Mouse (Mus musculus) midbrain, embryonic 10.5 days (tissue): ENCODE results near the gene Trib2. TPM values are rescaled to one million over a fixed set of nuclear protein-coding genes. Genes with fewer than 3 reads are reported as not detected.

Experiments
- DNase-seq: peaks from one replicate; pipeline ENCODE4 v3.0.0-alpha.2; 2017; ENCODE audit warnings: low spot score
- H3K27ac ChIP-seq: fragments of 300-500 bp; sonication (generic); replicated peaks from 2 replicates; pipeline ENCODE4 v1.5.1; 2016; ENCODE audit warnings: mild to moderate bottlenecking
- H3K27me3 ChIP-seq: fragments of 300-500 bp; sonication (generic); 2 replicates; pipeline ENCODE4 v1.6.1; 2016; ENCODE audit warnings: low read depth, mild to moderate bottlenecking; ENCODE audit not compliant: poor library complexity, severe bottlenecking
- H3K36me3 ChIP-seq: fragments of 300-500 bp; sonication (generic); 2 replicates; pipeline ENCODE4 v1.6.1; 2016; ENCODE audit warnings: mild to moderate bottlenecking, moderate library complexity
- H3K4me1 ChIP-seq: fragments of 300-500 bp; sonication (generic); 2 replicates; pipeline ENCODE4 v1.6.1; 2016
- H3K4me3 ChIP-seq: fragments of 300-500 bp; sonication (generic); 2 replicates; pipeline ENCODE4 v1.5.1; 2016; ENCODE audit warnings: mild to moderate bottlenecking, moderate library complexity
- H3K9me3 ChIP-seq: fragments of 300-500 bp; sonication (generic); replicated peaks from 2 replicates; pipeline ENCODE4 v1.6.1; 2016; ENCODE audit warnings: mild to moderate bottlenecking
- WGBS: fragments of 180-500 bp; shearing (Covaris S2); methylation state at CpG from one replicate; pipeline ENCODE4 v1.1.7; 2016; 5-methylcytosine and 5-hydroxymethylcytosine counted together
- polyA plus RNA-seq: library from polyadenylated mRNA; unstranded; fragments of >200 nt; fragmentation: Nextera tagmentation; extraction: Ambion mirVana; gene quantifications from 2 replicates; pipeline ENCODE4 v1.2.1, GENCODE M21; 2016

Trib2 gene
- polyA plus RNA-seq, 1 experiment from 2014 or later: 46.5 TPM

DNA sequence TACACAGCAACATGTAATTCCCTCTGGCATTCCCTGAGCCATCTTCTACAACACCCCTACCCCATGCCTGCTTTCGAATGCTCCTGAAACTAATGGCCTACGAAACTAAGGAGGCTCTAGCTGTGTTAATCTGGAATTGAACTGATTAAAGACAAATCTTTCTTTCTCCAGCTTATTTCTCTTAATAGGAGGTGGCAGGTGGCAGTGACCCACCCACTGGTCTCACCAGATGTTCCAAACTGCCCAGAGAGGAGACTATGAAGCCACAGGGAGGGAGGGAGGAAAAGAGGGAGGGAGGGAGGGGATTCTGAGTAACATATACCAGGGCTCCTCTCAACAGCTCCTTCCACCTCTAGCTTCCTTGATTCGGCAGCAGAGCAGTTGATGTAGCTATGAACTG lies 20.8 kb downstream of the Trib2 start:
- Histone ChIP-seq H3K27me3 (no peaks in the 10 kb centered on the region), H3K4me3 (no peak overlapping the region), H3K9me3 (no peaks in the 10 kb centered on the region), H3K36me3 (peaks cover 98% of the 10 kb centered on the region), H3K4me1 (peaks cover 7% of the 10 kb centered on the region), H3K27ac (no peak overlapping the region)
- no peak for DNase-seq
- 74% methylated on average over 3 of the region's 3 CpGs for WGBS

DNA sequence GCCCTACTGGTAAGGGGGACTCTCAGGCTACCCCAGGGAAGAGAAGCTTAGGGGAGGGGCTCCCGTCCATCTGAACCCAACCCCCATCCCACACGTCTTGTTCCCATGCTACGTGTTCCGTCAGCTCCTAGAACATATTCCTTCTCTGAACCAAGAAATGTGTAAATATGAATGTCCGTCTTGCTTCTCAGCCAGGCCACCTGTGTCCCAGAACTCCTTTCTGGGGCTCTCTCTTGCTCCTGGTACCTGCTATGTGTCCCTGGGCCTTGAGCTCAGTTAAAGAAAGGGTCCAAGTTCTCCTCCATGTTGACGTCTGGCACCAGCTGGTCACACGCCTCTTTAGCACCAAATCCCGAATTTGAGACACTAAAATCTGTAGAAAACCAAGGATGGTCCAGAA lies 23.4 kb downstream of the Trib2 start:
- DNase-seq: no peak
- peaks cover 86% of the 10 kb centered on the region for H3K36me3 ChIP-seq
- H3K4me3 ChIP-seq: no peak overlapping the region
- H3K4me1 ChIP-seq: 0 out of 2 replicates have a peak, but pooled peaks cover 4% of the 10 kb centered on the region
- 92% methylated on average over 8 of the region's 8 CpGs for WGBS
- no peak overlapping the region for H3K27ac ChIP-seq
- no peaks in the 10 kb centered on the region for H3K27me3 ChIP-seq
- no peaks in the 10 kb centered on the region for H3K9me3 ChIP-seq

DNA sequence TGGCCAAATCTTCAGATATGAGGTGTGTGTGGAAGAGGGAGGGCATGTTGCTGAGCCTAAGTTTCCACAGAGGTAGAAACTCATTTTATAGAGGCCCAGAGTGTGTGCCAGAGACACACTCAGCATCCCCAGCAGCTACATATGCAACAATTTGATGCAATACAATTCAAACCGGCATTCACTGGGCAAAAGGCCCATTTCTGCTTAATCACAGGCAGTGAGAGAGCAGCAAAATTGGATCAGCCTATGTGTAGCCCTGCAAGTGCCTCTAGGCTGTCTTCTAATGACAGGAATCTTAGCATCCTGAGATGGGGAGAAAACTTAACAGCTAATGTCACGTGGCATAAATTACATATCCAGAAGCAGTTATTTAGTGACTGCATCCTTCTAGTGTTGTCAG lies 26.5 kb downstream of the Trib2 start:
- no peaks in the 10 kb centered on the region for H3K27me3 ChIP-seq
- H3K4me1 ChIP-seq: no peaks in the 10 kb centered on the region
- 89% methylated on average over 2 of the region's 2 CpGs for WGBS
- H3K9me3 ChIP-seq: no peaks in the 10 kb centered on the region
- H3K27ac ChIP-seq: no peak overlapping the region
- DNase-seq: no peak
- H3K4me3 ChIP-seq: no peak overlapping the region
- peaks cover 55% of the 10 kb centered on the region for H3K36me3 ChIP-seq

DNA sequence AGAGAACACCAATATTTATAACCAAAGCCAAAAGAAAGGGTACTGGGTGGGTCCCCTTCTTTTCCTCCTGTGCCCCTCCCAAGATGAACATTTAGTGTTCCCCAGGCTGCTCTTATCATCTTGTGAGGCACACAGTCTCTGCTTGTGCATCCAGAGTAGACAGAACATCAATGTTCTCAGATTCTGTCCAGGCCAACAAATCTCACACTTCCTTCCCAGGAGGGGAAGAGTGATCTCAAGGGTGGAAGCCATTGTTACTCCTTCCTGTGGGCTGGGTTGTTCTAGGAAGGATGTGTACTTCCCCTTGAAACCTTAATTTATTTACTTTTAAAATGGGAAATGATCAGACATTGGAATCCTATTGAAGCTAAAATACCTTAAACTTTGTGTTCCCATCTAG lies 39.7 kb downstream of the Trib2 start:
- H3K4me3 ChIP-seq: no peak overlapping the region
- H3K27ac ChIP-seq: no peak overlapping the region
- no peaks in the 10 kb centered on the region for H3K9me3 ChIP-seq
- H3K36me3 ChIP-seq: no peaks in the 10 kb centered on the region
- H3K4me1 ChIP-seq: no peaks in the 10 kb centered on the region
- no peak for DNase-seq
- no peaks in the 10 kb centered on the region for H3K27me3 ChIP-seq

DNA sequence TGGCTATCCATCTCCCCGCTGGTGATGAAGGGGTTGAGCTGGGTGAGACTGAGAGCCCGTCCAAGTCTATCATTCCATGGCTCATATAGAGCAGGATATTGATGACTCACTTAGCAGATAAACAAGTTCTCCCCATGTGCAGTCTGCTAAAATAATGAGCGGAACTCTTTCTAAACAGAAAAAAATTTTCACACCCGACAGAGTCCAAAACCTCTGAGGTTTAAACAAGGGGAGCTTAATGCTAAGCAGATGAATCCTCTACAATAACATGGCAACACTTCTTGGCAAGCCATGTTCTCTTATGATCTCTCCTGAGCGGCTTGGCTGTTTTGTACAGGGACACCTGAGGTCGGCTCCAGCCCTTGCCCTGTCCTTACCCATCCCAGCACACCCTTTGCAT lies 45.0 kb downstream of the Trib2 start:
- no peaks in the 10 kb centered on the region for H3K9me3 ChIP-seq
- no peaks in the 10 kb centered on the region for H3K36me3 ChIP-seq
- H3K4me1 ChIP-seq: no peaks in the 10 kb centered on the region
- no peak overlapping the region for H3K27ac ChIP-seq
- no peak overlapping the region for H3K4me3 ChIP-seq
- no peaks in the 10 kb centered on the region for H3K27me3 ChIP-seq
- no peak for DNase-seq
- 87% methylated on average over 6 of the region's 6 CpGs for WGBS

DNA sequence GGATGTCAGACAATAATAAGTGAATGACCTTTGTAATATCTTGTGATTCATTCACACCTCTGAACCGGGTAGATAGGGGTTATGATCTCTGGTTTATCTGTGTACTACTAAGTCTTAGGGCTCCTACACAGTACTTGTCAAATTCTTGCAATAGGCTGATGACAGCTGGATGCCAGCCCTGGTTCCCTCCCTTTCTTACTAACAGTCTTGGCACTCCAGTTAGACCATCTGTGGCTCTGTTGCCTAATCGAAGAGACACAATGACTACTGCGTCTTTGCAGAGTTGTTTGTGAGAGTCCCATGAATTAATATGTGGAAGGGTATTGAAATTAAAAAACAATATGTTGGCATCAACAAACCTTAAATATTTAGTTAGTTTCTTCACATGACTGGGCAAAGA lies 48.2 kb downstream of the Trib2 start:
- H3K9me3 ChIP-seq: no peaks in the 10 kb centered on the region
- H3K27ac ChIP-seq: no peak overlapping the region
- no peaks in the 10 kb centered on the region for H3K27me3 ChIP-seq
- DNase-seq: no peak
- H3K36me3 ChIP-seq: no peaks in the 10 kb centered on the region
- 91% methylated on average over 3 of the region's 3 CpGs for WGBS
- no peak overlapping the region for H3K4me3 ChIP-seq
- H3K4me1 ChIP-seq: peaks cover 15% of the 10 kb centered on the region

DNA sequence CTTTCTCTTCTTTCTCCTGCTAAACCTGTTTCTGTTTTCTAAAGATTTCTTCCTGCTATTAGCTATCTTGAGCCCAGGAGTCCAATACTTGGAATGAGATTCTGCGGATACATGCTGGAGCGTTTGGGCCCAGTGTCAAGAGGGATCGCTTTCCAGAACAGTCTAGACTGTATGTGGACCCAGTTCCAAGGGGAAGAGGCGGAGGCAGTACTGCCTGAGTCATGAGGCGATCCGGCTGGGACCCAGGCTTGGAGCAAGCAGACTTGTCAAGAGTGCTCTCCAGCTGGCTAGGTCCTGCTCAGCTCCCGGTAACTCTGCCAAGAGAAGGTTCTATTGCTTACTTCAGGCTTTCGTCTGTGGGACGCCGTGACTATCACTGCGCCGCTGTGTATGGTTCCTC lies 50.7 kb downstream of the Trib2 start:
- WGBS: 94% methylated on average over 12 of the region's 12 CpGs
- H3K27ac ChIP-seq: no peak overlapping the region

DNA sequence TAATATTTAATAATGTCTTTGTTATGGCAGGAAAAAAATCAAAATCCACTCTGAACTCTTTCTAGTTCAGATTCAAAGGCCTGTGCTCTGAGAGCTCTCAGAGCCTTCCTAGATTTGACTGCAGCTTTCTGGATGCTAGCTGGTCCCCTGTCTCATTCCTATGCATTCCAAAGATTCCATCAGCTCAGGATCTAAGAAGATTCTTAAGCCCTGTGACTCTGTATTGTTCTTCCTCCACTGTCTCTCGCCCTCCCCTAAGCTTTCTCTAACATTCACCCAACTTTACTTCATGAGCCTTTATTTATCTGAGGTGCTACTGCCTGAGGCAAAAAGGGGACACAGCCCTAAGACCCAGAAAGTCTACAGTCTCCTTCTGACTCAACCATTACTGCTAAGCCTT lies 51.5 kb downstream of the Trib2 start:
- Histone ChIP-seq H3K4me1 (peaks cover 15% of the 10 kb centered on the region), H3K36me3 (no peaks in the 10 kb centered on the region), H3K27me3 (no peaks in the 10 kb centered on the region), H3K27ac (peak overlapping the region; percentile 63; the same call in 1 of the 2 replicates), H3K9me3 (no peaks in the 10 kb centered on the region), H3K4me3 (no peak overlapping the region)
- no peak for DNase-seq
- 9% methylated on average over 1 of the region's 1 CpGs for WGBS

More for the DNA sequence above, 50.7 kb downstream of the Trib2 start:
- H3K4me3 ChIP-seq: no peak overlapping the region
- no peak for DNase-seq
- H3K27me3 ChIP-seq: no peaks in the 10 kb centered on the region
- H3K36me3 ChIP-seq: no peaks in the 10 kb centered on the region
- H3K4me1 ChIP-seq: peaks cover 15% of the 10 kb centered on the region
- H3K9me3 ChIP-seq: no peaks in the 10 kb centered on the region

DNA sequence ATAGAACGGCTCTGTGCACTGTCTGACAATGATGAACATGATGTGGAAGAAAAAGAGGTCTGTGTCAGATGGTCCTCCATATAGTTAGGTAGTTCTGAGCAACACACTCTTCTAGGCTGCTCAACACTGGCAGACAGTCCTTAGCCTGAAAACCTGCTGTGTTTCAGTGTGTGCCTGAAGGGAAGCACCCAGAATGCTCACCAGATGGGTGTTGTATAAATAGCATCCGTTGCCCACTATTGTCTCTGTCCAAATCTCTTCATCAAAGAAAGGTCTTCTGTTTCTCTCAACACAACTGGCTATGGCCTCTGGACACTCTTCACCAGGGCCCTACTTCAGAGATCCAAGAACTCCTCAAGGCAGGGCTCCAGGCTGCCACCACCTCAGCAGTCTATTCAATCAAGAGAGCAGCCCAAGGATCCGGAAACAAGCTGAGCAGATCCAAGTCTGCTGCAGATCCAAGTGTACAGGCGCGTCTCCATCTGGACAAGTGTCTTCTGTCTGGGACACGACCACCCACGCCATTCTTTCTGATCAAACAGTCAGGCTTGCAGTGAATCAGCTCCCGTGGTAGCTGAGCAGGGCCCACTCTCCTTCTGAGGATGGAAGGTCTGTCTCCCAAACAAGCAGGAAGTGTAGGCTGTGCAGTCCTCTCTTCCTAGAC lies 55.1 kb downstream of the Trib2 start:
- H3K27ac ChIP-seq: no peak overlapping the region
- no peaks in the 10 kb centered on the region for H3K9me3 ChIP-seq
- peaks cover 15% of the 10 kb centered on the region for H3K4me1 ChIP-seq
- no peaks in the 10 kb centered on the region for H3K36me3 ChIP-seq
- no peaks in the 10 kb centered on the region for H3K27me3 ChIP-seq
- DNase-seq: no peak
- no peak overlapping the region for H3K4me3 ChIP-seq
- 91% methylated on average over 8 of the region's 8 CpGs for WGBS

DNA sequence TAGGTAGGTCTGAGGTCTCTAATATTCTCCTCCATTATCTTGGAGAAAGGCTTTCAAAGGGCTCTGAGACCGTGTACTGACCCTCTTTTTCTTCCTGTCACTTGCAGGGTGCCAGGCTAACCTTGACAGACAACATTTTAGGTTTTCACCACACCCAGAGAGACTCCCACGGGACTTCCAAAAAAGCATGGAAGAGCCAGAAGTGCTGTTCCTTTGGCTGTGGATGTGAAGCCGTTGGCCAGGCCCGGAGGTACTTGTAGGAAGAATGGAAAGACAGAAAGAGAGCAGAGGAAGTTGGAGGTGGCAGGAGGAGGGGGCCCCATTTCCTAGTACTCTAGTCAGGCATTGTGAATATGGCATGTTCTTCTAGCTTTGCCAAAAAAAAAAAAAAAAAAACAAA lies 56.0 kb downstream of the Trib2 start:
- Histone ChIP-seq H3K4me3 (no peak overlapping the region), H3K9me3 (no peaks in the 10 kb centered on the region), H3K27me3 (no peaks in the 10 kb centered on the region), H3K27ac (no peak overlapping the region), H3K4me1 (peaks cover 14% of the 10 kb centered on the region), H3K36me3 (no peaks in the 10 kb centered on the region)
- DNase-seq: no peak
- WGBS: 87% methylated on average over 4 of the region's 4 CpGs

DNA sequence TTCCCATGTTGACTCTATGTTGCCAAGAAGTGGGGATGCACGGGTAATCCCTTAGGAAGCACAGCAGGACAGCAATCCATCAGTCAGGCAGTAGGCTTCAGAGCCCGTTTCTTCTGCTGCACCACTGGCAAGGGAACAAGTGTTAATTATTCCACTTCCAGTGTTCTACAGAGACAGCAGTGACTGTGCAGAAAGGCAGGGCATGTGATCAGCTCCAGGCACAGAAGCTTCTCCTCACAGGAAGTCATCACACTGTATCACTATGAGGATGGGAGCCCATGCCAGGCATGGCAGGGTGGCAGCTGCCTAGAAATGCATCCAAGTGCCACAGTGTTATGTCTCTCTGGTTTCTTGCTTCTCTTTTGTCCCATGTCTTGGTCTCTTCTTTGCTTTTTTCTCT lies 57.9 kb downstream of the Trib2 start:
- no peaks in the 10 kb centered on the region for H3K36me3 ChIP-seq
- H3K27ac ChIP-seq: no peak overlapping the region
- no peaks in the 10 kb centered on the region for H3K4me1 ChIP-seq
- no peak overlapping the region for H3K4me3 ChIP-seq
- no peak for DNase-seq
- no peaks in the 10 kb centered on the region for H3K27me3 ChIP-seq
- WGBS: 41% methylated on average over 2 of the region's 2 CpGs
- H3K9me3 ChIP-seq: no peaks in the 10 kb centered on the region

DNA sequence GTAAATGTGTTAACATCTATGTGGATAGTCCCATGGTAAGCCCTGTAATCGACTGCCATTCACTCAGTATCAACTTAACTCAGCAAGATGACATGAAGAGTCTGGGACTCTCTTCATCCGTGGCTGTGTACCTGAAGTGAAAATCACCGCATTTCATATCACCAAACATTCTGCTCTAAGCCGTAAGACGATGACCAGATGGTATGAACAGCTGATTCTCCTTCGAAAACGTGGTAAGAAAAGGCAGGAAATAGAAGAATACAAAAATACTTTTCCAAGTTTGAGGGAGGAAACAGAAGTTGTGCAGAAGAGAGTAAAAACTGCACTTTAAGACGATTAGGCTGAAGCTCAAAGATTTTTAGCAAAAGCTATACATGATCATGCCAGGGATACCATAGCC lies 59.4 kb downstream of the Trib2 start:
- no peak for DNase-seq
- H3K36me3 ChIP-seq: no peaks in the 10 kb centered on the region
- no peaks in the 10 kb centered on the region for H3K27me3 ChIP-seq
- WGBS: 89% methylated on average over 8 of the region's 8 CpGs
- H3K9me3 ChIP-seq: no peaks in the 10 kb centered on the region
- H3K4me3 ChIP-seq: no peak overlapping the region
- H3K27ac ChIP-seq: no peak overlapping the region
- no peaks in the 10 kb centered on the region for H3K4me1 ChIP-seq

DNA sequence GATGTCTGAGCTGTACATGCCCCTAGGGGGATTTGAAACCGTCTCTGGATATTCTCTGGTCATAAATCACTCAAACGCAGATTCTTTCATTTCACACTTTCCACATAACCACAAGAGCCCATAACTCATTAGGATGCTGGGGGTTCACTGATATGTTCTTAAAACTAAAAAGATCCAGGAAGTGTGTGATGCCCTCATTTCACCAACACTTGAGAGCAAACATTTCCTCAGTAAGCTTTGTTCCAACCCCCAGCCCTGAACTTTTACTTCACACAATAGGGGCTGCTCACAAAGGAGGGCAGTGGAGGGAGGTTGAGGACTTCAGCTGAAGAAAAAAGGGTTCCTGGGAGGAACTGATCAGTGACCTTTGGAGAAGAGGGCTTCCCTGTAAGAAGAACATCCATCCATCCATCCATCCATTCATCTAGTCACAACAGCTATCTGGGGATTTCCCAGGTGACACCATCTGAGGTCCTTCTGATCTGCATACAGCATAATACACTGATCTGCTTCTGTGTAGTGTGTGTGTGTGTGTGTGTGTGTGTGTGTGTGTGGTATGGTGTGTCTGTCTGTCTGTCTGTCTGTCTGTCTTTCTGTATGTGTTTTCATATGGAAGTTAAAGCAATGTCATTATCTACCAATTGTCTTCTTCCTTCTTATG lies 61.6 kb downstream of the Trib2 start:
- no peaks in the 10 kb centered on the region for H3K9me3 ChIP-seq
- H3K4me3 ChIP-seq: no peak overlapping the region
- H3K4me1 ChIP-seq: no peaks in the 10 kb centered on the region
- DNase-seq: no peak
- no peaks in the 10 kb centered on the region for H3K36me3 ChIP-seq
- WGBS: 86% methylated on average over 2 of the region's 2 CpGs
- no peaks in the 10 kb centered on the region for H3K27me3 ChIP-seq
- no peak overlapping the region for H3K27ac ChIP-seq
